Mouse (Mus musculus) limb, embryonic 14.5 days (tissue): ENCODE measurements around the gene Clec16a. TPM values are rescaled to one million over a fixed set of nuclear protein-coding genes. Genes with fewer than 3 reads are reported as not detected.

Experiments used
- ATAC-seq: fragments of 200-750 bp; cut with Nextera tagmentation; 2 replicates; pipeline ENCODE4 v1.8.0; 2017; ENCODE audit warnings: low read depth, moderate number of reproducible peaks, moderate TSS enrichment; ENCODE audit not compliant: low FRiP score
- DNase-seq: peaks from one replicate; pipeline ENCODE4 v3.0.0-alpha.2; 2015; ENCODE audit warnings: low spot score
- H3K27ac ChIP-seq: fragments of 300-500 bp; sonication (generic); replicated peaks from 2 replicates; pipeline ENCODE4 v1.5.1; 2014; ENCODE audit warnings: low read depth, mild to moderate bottlenecking, low read length, moderate library complexity, mixed read lengths
- H3K27me3 ChIP-seq: fragments of 300-500 bp; sonication (generic); 2 replicates; pipeline ENCODE4 v1.6.1; 2014; ENCODE audit warnings: low read length, mixed read lengths; ENCODE audit not compliant: control insufficient read depth, insufficient read depth
- H3K36me3 ChIP-seq: fragments of 300-500 bp; sonication (generic); 2 replicates; pipeline ENCODE4 v1.6.1; 2014; ENCODE audit warnings: mild to moderate bottlenecking, low read length, moderate library complexity, mixed read lengths; ENCODE audit not compliant: control insufficient read depth, insufficient read depth
- H3K4me1 ChIP-seq: fragments of 300-500 bp; sonication (generic); 2 replicates; pipeline ENCODE4 v1.6.1; 2014; ENCODE audit warnings: antibody characterized with exemption, low read length, mixed read lengths; ENCODE audit not compliant: control insufficient read depth, insufficient read depth
- H3K4me2 ChIP-seq: fragments of 300-500 bp; sonication (generic); replicated peaks from 2 replicates; pipeline ENCODE4 v1.6.1; 2014; ENCODE audit warnings: low read depth, mild to moderate bottlenecking, low read length, moderate library complexity; ENCODE audit not compliant: severe bottlenecking
- H3K4me3 ChIP-seq: fragments of 300-500 bp; sonication (generic); replicated peaks from 2 replicates; pipeline ENCODE4 v1.5.1; 2014; ENCODE audit warnings: low read length
- H3K9ac ChIP-seq: fragments of 300-500 bp; sonication (generic); 2 replicates; pipeline ENCODE4 v1.6.1; 2014; ENCODE audit warnings: mild to moderate bottlenecking, low read depth, low read length, moderate library complexity; ENCODE audit not compliant: severe bottlenecking
- H3K9me3 ChIP-seq: fragments of 300-500 bp; sonication (generic); 2 replicates; pipeline ENCODE4 v1.6.1; 2016; ENCODE audit warnings: low read length; ENCODE audit not compliant: control insufficient read depth
- POLR2A ChIP-seq: fragments of 200-500 bp; IDR thresholded peaks from 2 replicates; pipeline ENCODE4 v1.8.0; 2012; ENCODE audit warnings: inconsistent platforms, mild to moderate bottlenecking, moderate library complexity, borderline replicate concordance; ENCODE audit not compliant: insufficient read depth, insufficient read length; ENCODE audit errors: extremely low read depth
- WGBS: fragments of 180-500 bp; shearing (Covaris S2); extraction: QIAGEN DNeasy Blood & Tissue Kit; methylation state at CpG from one replicate; pipeline ENCODE4 v1.1.7; 2014; 5-methylcytosine and 5-hydroxymethylcytosine counted together
- polyA plus RNA-seq, 2 experiments: library from polyadenylated mRNA; depleted of rRNA in 1 of 2; stranded (reverse) in 1 of 2; unstranded in 1 of 2; fragments of >200 nt; fragmentation: Nextera tagmentation in 1 of 2; extraction: Ambion mirVana in 1 of 2; gene quantifications; 2 replicates each; pipeline versions ENCODE4 v1.2.1 to v1.2.3; 2012 to 2014

Clec16a gene
- polyA plus RNA-seq, 2 experiments, result 12.5 to 29.9 TPM

DNA sequence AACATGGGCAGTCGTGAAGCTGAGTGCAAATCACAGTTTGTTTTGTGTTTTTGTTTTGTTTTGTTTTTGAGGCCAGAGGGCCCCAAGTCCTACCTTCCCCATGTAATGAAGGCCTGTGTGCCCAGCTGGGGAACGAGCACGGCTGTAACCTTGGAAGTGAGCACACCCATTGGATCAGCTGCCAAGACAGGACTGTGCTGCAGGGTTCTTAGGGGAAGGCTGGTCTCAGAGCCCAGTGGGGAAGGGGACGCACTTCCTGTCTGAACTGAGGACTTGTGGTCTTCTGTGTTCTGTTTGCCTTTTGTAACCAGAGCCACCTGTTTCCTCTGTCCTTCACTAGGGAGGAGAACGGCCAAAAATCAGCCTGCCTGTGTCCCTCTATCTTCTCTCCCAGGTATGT, 32.4 kb downstream of the Clec16a start:
- H3K36me3 ChIP-seq, result peaks cover 65% of the 10 kb centered on the region
- 58% methylated on average over 5 of the region's 5 CpGs for WGBS

DNA sequence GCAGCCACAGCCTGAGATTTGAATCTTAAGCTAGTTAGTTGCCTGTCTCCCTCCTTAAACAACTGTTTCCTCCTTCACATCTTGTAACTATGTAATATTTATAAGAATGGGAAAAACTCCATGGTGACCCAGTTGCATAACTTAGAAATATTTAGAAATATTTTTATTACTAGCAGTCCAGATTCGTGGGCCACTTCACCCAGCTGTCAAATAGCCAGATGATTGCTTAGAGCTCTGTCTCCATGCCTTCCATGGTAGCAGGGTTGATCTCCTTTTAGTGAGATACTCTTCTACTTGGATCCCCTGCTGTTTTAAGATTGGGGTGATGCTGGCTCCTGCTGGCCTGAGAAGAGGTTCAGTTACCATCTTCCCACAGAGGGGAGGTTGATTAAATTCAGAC, 33.2 kb downstream of the Clec16a start:
- ATAC-seq (no peak), DNase-seq (no peak)
- TF ChIP-seq POLR2A, result no peak
- H3K4me1 ChIP-seq, result peaks cover 2% of the 10 kb centered on the region; the same call in 1 of the 2 replicates
- H3K27ac ChIP-seq, result no peak overlapping the region
- no peak overlapping the region for H3K4me2 ChIP-seq
- peaks cover 69% of the 10 kb centered on the region for H3K36me3 ChIP-seq
- no peak overlapping the region for H3K9ac ChIP-seq
- no peaks in the 10 kb centered on the region for H3K9me3 ChIP-seq
- WGBS, result 55% methylated on average over 1 of the region's 1 CpGs
- no peaks in the 10 kb centered on the region for H3K27me3 ChIP-seq
- no peak overlapping the region for H3K4me3 ChIP-seq

More for the DNA sequence above, 32.4 kb downstream of the Clec16a start:
- peaks cover 2% of the 10 kb centered on the region; the same call in 1 of the 2 replicates for H3K4me1 ChIP-seq
- DNase-seq, result no peak
- no peak for ATAC-seq
- TF ChIP-seq POLR2A, result no peak
- H3K9ac ChIP-seq, result no peak overlapping the region
- H3K27me3 ChIP-seq, result no peaks in the 10 kb centered on the region
- no peak overlapping the region for H3K27ac ChIP-seq
- H3K9me3 ChIP-seq, result no peaks in the 10 kb centered on the region
- H3K4me3 ChIP-seq, result no peak overlapping the region
- H3K4me2 ChIP-seq, result no peak overlapping the region

DNA sequence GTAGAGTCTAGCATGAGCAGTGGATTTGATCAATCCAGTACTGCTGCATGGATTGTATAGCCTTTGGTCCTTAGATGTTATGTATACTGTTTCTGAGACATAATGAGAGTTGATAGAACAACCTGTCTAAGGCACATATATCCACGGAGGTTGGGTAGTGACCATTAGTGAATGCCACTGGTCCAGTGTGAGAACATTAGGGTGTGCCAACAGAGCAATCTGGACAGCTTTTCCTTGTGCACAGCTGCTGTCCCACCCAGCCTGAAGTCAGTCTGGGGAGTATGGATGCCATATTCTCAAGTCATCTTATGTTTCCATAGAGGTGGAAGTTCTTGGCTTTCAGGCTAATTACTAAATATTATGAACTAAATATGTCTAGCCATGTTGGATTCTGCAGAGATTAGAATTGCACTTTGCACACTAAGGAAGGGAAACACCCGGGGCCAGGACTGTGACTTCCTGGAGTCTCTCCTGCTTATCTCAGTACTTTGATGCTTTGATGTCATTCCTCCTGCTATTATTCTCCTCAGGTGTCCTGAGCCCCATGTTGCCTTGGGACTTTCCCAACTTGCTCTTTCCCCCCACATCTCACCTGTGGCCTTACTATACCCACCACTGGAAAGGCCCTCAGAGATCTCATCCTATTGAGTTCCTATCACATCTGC, 36.2 kb downstream of the Clec16a start:
- Histone ChIP-seq H3K36me3 (peaks cover 59% of the 10 kb centered on the region), H3K9me3 (no peaks in the 10 kb centered on the region), H3K27ac (no peak overlapping the region), H3K4me2 (no peak overlapping the region), H3K27me3 (no peaks in the 10 kb centered on the region), H3K4me1 (no peaks in the 10 kb centered on the region), H3K4me3 (no peak overlapping the region), H3K9ac (no peak overlapping the region)
- TF ChIP-seq POLR2A, result no peak
- ATAC-seq, result no peak
- 77% methylated on average over 2 of the region's 2 CpGs for WGBS
- DNase-seq, result no peak

DNA sequence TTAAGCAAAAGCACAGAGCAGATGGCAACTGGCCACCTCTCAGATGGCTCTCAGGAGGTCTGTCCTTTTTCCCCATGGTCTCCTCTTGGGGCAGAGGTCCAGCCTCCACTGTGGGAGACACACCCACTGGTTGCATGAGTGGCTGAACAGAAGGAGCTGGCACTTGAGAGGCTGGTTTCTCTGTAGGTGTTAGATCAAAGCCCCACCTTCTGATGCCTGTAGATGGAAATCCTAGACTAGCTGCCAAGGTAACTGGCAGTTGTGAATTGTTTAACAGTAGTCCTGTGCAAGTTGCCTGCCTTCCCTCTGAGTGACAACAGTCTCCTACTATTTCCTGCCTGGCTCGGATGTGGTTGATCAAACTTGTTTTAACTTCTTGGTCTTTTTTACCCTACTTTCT, 40.0 kb downstream of the Clec16a start:
- peaks cover 41% of the 10 kb centered on the region for H3K36me3 ChIP-seq
- DNase-seq (no peak), ATAC-seq (no peak)
- TF ChIP-seq POLR2A, result no peak
- no peaks in the 10 kb centered on the region for H3K4me1 ChIP-seq
- H3K27ac ChIP-seq, result no peak overlapping the region
- H3K4me2 ChIP-seq, result no peak overlapping the region
- H3K9ac ChIP-seq, result no peak overlapping the region
- no peaks in the 10 kb centered on the region for H3K9me3 ChIP-seq
- WGBS, result 64% methylated on average over 1 of the region's 1 CpGs
- no peak overlapping the region for H3K4me3 ChIP-seq
- H3K27me3 ChIP-seq, result no peaks in the 10 kb centered on the region

DNA sequence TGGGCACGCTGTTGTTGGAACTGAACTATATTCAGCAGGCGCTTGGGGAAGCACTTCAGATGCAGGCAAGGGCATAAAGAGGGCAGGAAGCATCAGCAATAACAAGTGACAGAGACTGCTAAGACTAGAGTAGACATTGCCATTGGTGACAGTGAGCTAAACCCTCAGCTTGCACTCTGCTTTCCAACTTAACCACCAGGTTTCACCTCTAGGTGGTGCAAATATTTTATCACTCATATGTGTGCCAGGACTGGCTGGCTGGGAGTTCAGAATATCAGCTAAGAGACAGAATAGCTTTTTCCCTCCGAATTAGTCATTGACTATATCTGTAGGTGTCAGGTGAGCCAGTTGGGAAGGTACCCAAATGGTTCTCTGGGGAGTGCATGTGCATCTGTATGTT, 41.4 kb downstream of the Clec16a start:
- TF ChIP-seq POLR2A, result no peak
- Histone ChIP-seq H3K36me3 (peaks cover 32% of the 10 kb centered on the region), H3K27ac (no peak overlapping the region), H3K9ac (no peak overlapping the region), H3K27me3 (no peaks in the 10 kb centered on the region), H3K4me2 (no peak overlapping the region), H3K4me3 (no peak overlapping the region), H3K4me1 (no peaks in the 10 kb centered on the region), H3K9me3 (no peaks in the 10 kb centered on the region)
- 85% methylated on average over 3 of the region's 3 CpGs for WGBS
- ATAC-seq, result no peak
- DNase-seq, result peak; percentile 33
